Mouse (Mus musculus) CD8-positive naive resting alpha-beta T cell, adult 2 months (primary cell): Measurements from ENCODE around the gene Greb1.
A peak's percentile ranks its signal among the peaks of the same experiment; 100 is the strongest.

Experiments
- DNase-seq, 2 experiments: peaks; one replicate each; pipeline ENCODE4 v3.0.0; 2022; ENCODE audit warnings: low read depth in 2 of 2, low spot score in 2 of 2

Gene Greb1

GRCm38 (mm10) chr12:16764776-16765445 is 35.8 kb downstream of the Greb1 start:
- DNase-seq: no peak

GRCm38 (mm10) chr12:16763649-16764422 is 36.9 kb downstream of the Greb1 start:
- DNase-seq: no peak

DNA sequence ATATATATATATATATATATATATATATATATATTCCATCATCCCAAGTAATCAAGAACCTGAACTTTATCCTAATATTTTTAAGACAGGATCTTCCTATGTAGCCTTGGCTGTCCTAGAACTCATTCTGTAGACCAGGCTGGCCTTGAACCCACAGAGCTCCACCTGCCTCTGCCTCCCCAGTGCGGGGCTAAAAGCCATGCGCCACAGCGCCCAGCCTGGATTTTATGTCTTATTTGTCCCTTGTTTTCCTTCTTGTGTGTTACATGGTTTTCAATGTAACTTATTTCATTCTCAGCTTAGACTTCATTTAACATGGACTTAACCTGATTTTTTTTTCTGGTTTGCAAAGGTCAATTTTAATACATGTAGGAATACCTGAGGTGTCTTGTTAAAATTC is 39.2 kb downstream of the Greb1 start:
- DNase-seq: no peak

GRCm38 (mm10) chr12:16760246-16760645 is 40.4 kb downstream of the Greb1 start:
- DNase-seq: no peak

GRCm38 (mm10) chr12:16754311-16754710 is 46.4 kb downstream of the Greb1 start:
- peak; percentile 35 to 48 for DNase-seq

GRCm38 (mm10) chr12:16753555-16753954 is 47.1 kb downstream of the Greb1 start:
- no peak for DNase-seq

DNA sequence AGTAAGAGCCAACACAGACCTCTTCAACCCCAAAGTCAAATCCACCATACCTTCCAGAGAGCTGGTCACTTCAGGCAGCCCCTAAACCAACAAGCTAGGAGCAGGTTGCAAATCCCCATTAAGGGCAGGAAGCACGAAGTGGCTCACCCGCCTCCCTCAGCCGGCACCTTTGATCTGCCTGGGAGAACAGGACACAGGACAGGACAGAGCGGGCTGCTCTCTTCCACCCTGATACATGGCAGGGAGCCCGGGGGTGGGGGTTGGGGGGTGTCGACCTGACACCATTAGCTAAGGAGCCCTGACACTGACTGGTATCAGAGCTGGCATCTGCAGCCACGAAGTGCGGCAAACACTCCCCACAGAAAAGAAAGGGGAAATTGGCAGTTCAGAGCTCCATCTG is 47.6 kb downstream of the Greb1 start:
- no peak for DNase-seq

- DNase-seq: no peak
Observed at GRCm38 (mm10) chr12:16752236-16752840, 48.3 kb downstream of the Greb1 start.

DNA sequence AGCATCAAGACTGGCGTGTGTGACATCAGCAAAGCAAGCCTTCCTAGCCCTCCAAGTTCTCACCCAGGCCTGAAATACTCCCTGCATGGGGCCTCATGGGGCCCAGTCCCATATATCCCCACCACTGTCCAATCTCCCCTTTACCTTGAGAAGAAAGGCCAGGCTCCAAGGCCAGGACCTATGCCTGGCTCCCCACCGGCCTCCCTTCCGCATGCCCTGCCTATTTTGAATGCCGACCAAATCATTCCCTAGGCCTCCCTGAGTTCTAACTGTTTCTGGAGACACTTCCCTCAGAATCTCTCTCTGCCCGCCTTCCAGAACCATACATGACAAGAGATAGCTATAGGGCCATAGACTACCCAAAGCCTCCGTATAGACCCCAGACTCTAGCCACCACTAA is 49.1 kb downstream of the Greb1 start:
- DNase-seq: no peak

DNA sequence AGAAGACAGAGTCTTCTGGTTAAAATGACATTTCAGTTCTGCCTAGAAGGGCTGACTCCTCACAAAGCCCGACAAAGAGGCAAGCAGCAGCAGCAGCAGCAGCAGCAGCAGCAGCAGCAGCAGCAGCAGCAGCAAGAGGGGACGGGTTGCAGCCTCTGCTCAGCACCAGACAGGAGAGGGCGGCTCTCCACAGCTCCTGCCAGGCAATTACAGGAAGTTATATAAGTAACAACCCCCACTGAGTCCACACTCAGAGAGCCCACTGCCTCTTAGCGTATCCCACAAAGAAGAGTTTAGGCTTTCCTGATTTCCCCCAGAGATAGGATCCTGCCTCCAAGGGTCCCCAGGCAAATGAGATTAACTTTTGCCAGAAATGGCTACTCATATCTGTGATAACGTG is 60.6 kb downstream of the Greb1 start:
- no peak for DNase-seq

GRCm38 (mm10) chr12:16737266-16737665 is 63.4 kb downstream of the Greb1 start:
- no peak for DNase-seq

GRCm38 (mm10) chr12:16734698-16735097 is 66.0 kb downstream of the Greb1 start:
- no peak for DNase-seq

DNA sequence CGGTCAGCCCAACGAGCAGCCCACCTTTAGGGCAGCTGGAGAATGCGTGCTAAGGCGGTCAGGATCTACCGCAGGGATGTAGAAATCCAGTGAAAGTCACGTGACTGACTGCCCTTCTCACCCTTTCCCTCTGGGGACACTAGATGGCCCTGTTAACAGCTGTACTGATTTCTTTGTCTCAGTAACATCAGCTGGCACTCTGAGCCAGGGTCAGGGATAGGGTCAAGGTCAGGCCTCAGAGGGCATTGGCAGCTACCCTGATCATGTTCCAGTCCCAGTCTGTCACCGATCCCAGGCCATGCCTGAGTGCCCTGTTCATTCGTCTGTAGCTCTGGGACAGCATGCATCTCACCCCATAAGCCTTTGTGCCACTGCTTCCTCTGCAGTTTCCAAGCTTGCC is 66.7 kb downstream of the Greb1 start:
- no peak for DNase-seq

DNA sequence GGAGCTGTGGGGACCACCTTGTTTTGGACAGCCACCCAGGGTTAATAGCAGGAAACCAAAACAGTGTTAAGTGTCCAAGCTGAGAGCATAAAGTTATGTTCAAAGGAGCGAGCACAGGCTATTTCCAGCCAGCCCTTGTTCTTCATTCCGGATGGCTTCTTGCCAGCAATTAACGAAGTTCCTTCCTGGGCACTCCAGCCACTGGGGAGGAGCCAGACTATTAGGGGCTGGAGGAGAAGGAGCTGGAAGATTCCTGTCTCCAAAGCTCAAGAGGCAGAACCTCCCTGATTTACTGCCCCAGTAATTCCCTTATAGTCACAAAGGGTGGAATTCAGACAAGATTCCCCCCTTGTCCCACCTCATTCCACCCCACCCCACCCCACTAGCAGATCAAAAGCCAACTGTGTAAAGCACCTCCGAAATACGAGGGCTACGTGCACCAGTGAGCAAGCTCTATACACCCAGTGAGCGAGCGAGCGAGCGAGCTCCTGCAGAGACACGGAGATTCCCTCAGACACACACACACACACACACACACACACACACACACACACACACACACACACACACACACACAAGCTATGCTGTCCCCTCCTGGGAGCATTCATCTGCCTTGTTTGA is 69.5 kb downstream of the Greb1 start:
- no peak for DNase-seq

DNA sequence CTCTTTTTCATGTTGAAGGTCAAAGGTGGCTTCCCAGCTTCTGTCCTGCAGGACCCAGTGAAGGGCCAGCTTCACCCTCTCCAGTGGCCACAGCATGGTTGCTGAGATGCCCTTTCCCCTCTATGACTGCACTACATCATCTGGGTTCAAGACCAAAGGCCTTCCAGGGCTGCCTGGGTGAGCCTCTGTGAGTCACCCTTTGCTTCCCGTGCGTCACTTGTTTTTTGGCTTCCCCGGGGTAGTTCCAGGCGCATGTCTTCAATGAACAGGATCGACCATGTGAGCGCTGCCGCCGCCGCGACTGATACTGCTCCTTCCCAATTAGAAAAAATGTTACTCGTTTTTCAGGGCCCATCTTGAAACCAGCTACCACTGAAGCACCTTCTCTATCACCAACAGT is 70.5 kb downstream of the Greb1 start:
- DNase-seq: no peak

GRCm38 (mm10) chr12:16728221-16728620 is 72.5 kb downstream of the Greb1 start:
- DNase-seq: no peak

- no peak for DNase-seq
Observed at GRCm38 (mm10) chr12:16726229-16726628, 74.5 kb downstream of the Greb1 start.

- DNase-seq: no peak
Observed at GRCm38 (mm10) chr12:16723601-16724000, 77.1 kb downstream of the Greb1 start.

GRCm38 (mm10) chr12:16718660-16719315 is 81.9 kb downstream of the Greb1 start:
- DNase-seq: peak; percentile 12 to 22

DNA sequence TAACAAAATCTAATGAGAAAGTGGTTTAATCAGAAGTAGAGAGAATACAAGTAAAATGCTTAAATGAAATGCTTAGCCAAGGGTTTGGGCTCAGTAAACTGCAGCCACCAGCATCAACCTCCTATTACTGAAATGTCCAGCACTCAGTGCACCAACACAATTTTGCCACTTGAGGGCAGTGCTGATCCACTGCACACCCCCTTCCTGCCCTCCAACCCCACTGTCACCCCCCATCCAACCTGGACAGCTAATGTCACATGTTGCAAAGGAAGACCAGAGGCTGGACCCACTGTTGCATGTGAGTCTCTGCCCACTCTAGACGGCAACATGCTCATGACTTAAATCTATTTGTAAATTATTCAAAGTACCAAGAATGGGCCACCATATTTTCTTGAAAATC is 83.0 kb downstream of the Greb1 start:
- peak; percentile 7 to 27 for DNase-seq

- no peak for DNase-seq
Observed at GRCm38 (mm10) chr12:16714616-16715015, 86.1 kb downstream of the Greb1 start.
